Mouse (Mus musculus) G1E (cell line): Measurements from ENCODE around the gene Kcnq2.

ENCODE experiments used
- CTCF ChIP-seq: IDR thresholded peaks from 2 replicates; pipeline ENCODE4 v1.5.1; 2012; ENCODE audit warnings: low read depth, low read length, inconsistent platforms, mixed read lengths
- GATA1 ChIP-seq: IDR thresholded peaks from 2 replicates; pipeline ENCODE4 v1.6.1; 2012; ENCODE audit warnings: borderline replicate concordance, low read length, inconsistent platforms, mixed read lengths
- TAL1 ChIP-seq: conservative IDR thresholded peaks from 2 replicates; pipeline ENCODE4 v1.6.1; 2012; ENCODE audit warnings: low read depth, low read length, inconsistent platforms, mixed read lengths

GRCm38 (mm10) chr2:181113762-181114361 lies 21.2 kb downstream of the Kcnq2 start:
- TF ChIP-seq GATA1 (no peak), CTCF (no peak), TAL1 (no peak)
